Mouse (Mus musculus): Measurements from ENCODE around the gene Tulp3.
"Not testable (repeated sequence)": the region's sequence is repeated elsewhere in the genome, so short reads cannot be mapped to it uniquely, and the experiment has no call there.

Gene Tulp3

DNA sequence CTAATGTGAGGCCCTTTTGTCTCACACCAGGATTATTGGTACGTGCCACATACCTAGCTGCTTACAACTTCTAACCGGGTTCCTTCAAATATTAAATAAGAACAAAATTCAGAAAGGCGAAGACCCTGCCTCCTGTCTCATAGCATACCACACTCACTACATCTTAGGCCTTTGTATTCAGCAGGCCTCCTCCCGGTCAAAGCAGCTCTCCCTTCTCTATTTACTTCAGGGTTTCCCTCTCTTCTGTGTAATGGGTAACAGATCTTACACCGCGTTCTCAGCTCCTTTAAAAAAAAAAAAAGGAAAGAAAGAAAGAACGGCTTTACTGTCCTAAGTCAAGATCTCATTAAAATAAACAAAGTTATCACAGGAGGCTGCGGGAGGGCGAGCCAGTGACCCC lies 6.2 kb upstream of the Tulp3 start:
- no peak for DNase-seq (ENCODE audit: extremely low spot score, low read depth, low spot score)

DNA sequence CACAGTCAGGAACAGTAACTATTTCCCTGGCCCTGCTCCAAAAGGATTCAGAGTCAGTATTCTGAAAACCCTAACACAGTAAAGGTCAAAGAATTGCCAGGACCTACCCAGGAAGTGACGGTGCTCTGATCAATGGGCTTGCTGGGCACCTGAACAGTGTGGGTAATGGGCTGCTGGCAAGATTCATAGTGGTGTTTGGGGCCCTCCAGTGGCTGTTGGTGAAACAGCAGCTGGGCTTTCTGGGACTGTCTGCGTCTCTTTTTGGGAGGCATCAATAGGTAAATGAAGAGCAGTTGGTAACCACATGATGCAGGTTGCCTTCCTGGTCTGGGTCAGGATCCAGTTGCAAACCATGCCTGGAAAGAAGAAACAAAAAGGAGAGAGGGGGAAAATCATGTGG lies 3.3 kb upstream of the Tulp3 start:
- no peak for DNase-seq (ENCODE audit: extremely low spot score, low read depth, low spot score)

DNA sequence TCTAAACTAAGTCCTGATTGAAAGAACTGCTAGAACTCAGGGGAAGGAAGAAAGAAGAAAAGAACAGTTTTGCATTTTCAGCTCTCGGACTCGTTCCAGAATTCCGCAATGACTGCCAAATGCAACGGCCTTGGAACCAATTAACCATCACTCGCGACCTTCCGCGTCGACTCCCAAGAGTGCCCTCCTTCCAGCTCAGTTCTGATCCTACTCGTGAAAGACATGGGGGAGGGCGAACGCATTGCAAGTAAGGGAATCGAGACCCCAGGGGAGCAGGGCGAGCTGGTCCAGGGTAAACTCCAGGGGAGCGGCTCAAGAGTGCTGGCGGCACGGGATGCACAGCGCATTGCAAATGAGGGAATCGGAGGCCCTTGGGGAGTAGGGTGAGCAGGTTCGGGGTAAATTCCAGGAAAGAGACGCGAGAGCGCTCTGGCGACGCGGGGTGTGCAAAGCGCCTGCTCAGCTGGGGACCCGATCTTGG lies 410 bp downstream of the Tulp3 start:
- DNase-seq (ENCODE audit: extremely low spot score, low read depth, low spot score) = no peak

DNA sequence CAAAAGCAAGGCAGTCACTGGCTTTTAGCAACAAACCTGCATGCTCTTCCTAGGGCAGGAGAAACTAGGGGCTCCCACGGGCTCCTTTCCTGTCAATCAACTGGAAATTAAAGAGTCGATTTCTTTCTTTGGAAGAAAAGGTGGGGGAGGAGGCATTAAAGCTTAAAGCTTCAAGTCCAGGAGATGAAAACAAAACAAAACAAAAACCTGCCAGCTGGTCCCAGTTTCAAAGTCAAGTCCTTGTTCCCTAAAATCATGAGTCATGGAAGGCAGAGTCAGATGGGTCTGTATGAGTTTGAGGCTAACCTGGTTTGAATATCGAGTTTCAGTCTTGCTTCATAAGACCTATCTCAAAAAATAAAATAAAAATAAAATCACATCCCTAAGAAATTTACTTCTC lies 1.5 kb downstream of the Tulp3 start:
- DNase-seq (ENCODE audit: extremely low spot score, low read depth, low spot score) = no peak

DNA sequence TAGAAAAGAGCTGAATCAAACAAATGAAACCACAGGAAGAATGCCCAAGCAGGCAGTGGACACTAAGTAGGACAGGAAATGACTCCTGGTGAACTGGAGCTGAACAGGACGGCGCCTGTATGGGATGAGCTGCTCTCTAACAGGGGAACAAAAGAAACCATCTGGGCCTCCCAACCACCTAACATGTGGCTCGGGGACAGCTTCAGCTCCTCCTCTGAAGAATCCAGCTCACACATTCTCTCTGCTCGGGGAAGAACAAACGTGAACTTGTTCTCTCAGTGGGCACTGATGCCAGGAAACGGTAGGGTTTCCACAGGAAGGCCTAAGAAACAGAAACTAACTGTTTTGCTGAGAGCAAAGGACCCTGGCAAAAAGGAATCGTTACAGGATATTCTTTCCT lies 5.9 kb downstream of the Tulp3 start:
- no peak for DNase-seq (ENCODE audit: extremely low spot score, low read depth, low spot score)

DNA sequence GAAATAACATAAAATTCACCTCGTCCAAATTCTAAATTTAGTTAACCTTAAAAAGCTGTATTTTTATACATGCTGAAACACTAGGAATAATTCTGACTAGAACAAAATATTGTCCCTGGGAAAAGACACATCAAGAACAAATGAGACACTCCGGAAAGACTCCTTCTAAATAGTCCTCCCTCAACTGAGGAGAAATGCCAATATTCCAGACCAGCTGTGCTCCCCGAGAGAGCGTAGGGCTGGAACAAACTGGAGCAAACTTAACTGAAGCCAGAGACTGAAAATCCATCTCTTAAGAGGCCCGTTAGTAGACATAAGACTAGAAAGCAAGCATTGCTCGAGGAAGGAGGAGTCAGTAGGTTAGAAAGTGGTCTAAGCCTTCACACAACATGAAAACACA lies 8.9 kb downstream of the Tulp3 start:
- DNase-seq (ENCODE audit: extremely low spot score, low read depth, low spot score) = no peak

DNA sequence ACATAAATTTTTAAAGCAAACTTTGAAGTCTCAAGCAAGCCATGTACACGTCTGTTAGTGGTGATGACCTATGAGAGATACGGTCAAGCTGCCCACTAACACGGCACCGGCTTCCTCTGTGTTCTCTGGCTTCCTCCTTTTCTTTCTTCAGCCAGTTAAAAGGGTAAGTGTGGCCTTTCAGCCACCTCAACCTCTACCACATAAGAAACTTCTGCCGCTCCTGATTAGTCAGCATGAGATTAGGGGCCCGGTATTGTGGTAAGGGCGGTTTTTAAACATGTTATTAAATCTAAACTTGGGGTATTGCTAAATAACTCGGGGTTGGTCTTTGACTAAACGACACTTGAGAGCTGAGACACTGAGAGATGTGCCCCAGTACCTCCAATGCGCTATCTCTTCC lies 10.0 kb downstream of the Tulp3 start:
- no peak for DNase-seq (ENCODE audit: extremely low spot score, low read depth, low spot score)

DNA sequence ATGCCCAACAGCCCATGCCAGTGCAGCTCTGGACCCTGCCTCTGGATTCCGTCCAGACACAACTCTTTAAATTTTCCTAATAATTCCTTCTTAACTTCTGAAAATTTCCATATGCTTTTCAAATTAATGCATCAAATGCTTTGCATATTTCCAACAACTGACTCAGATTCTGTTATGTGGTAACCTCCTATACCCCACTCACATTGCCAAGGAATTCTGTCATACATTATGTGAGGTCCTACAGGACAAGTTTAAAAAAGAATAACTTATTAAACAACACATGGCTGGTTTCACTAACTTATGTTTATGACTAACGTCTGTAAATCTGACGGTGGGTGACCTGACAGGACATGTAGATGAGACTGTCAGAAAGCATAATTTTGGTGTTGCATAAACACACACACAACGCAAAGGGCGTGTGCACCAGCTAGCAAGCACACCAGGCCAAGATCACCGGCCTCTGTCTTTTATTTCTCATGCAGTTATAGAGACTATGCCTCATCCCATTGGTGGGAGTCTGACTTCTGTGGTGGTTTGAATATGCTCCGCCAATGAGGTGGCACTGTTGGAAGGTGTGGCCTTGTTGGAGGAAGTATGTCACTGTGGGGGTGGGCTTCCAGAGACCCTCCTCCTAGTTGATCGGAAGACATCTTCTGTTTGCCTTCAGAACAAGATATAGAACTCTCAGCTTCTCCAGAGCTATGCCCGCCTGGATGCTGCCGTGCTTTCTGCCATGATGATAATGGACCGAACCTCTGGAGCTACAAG lies 13.5 kb downstream of the Tulp3 start:
- no peak for DNase-seq (ENCODE audit: extremely low spot score, low read depth, low spot score)

DNA sequence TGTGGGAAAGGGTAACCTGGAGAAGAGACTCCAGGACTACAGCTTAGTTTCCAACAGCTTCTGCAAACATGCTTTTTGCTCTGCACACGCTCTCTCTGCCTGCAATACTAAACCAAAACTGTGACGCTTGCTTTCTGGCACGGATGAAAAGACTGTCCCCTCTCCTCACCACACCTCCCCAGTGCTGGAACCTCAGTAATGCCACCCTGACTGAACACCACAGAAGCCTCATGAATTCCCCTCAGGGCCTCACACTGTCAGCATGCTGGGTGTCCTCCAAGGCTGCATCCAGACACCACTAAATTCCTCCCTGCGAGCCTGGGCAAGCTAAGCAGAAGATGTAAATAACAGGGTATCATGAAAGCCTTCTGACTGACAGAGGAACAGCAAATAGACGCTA lies 16.8 kb downstream of the Tulp3 start:
- DNase-seq (ENCODE audit: extremely low spot score, low read depth, low spot score) = no peak

DNA sequence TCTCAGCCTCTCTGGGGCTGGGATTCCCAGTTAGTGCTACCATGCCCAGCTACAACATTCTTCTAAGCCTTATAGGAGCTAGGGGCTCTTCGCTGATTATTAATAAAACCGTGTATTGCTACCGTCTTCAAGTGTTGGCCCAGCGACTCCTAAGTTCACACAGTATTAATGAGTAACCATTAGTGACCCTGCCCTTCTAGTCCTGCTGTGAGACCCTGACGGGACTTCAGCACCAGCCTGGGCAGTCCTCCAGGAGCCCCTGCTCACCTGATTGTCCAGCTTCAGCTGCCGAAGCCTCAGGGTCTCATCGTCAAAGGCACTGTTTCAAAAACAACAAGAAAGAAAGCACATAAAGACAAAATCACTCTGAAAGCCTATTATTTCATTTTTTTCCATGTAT lies 18.2 kb downstream of the Tulp3 start:
- DNase-seq (ENCODE audit: extremely low spot score, low read depth, low spot score) = no peak

DNA sequence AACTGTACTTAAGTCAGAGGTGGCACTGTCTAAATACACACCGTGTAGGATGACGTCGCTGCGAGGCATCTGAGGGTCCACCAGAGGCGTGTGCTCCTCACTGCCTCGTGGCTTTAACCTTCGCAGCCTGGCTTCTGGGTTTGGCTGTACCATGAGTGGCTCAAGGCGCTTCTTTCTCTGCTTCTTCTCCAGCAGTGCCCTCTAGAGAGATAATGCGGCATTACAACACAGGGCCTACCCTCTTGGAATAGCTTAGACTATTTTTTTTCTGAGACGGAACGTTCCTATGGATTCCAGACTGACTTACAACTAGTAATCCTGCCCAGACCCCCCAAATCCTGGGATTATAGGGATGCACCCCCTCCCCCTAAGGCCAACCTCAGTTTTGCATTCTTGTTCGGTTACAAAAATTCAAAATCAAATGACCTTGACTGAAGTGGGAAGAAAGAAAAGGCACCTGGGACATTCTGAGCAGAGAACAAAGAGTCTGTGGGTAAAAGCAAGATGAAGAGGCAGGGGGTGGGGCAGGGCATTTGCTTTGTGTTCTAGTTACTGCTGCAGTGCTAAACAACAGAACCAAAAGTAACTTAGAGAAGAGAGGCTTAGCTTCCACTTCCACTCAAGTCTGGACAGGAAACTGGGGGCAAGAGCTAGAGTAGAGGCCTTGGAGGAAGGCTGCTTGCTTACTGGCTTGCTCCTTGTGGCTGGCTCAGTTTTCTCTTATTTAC lies 21.1 kb downstream of the Tulp3 start:
- DNase-seq (ENCODE audit: extremely low spot score, low read depth, low spot score) = no peak

DNA sequence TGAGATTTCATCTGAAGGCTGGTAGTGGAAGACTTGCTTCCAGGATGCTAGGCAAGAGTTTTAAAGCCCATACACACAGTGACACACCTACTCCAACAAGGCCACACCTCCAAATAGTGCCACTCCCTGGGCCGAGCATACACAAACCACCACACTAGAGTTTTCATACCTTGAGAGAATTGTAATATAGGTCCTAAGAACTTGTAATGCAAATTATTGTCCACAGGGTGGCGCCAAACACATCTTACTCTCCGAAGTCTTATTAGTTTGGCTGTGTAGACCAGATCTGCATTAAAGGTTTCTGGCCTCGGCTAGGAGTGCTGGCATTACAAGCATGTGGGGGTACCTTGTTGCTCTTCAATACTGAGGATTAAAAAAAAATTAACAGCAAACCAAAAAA lies 37.3 kb downstream of the Tulp3 start:
- DNase-seq (ENCODE audit: extremely low spot score, low read depth, low spot score) = no peak

DNA sequence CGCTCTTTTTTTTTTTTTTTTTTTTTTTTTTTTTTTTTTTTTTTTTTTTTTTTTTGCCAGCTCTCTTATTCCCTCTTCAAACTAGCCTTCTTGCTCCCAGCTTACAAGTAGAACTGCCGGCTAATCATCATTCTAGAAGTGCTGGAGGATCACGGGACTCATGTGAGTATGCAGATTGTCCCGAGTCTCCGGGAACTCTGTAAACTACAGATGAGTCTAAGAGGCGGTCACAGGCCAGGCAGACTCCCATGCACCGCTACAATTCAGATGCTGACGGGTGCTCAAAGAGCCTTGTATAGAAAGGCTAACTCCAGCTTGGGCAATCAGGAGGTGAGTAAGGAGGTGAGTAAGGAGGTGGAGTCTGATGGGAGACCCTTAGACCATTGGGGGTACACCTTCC lies 40.1 kb downstream of the Tulp3 start:
- DNase-seq (ENCODE audit: extremely low spot score, low read depth, low spot score) = no peak

DNA sequence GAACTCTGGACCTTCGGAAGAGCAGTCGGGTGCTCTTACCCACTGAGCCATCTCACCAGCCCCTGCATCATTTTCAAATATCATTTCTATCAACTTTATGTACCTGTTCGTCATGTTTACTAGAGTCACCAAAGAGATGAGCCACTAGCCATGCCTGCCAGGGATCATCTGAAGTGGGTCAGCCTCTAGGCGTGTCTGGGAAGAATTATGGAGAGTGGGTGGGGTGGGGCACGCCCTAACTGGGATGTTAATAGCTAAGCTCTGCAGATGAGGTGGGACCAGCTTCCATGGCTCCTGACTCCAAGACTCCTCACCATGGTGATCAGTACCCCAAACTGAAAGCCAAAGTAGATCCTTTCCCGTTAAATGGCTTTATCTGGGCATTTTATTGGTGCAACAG lies 40.9 kb downstream of the Tulp3 start:
- no peak for DNase-seq (ENCODE audit: extremely low spot score, low read depth, low spot score)

DNA sequence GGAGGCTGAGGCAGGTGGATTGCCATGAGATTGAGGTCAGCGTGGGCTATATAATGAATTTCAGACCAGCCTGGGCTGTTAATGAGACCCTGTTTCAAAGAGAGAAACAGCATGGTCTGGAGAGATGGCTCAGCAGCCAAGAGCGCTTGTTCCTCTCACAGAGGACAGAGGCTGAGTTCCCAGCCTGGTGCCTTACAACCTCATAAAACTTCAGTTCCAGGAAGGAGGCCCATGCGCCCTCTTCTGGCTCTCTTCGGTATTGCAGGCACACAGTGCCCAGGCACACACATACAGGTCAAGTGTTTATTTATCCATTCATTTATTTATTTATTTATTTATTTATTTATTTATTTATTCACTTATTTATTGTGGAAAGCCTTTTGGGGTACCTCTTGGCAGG lies 47.3 kb downstream of the Tulp3 start:
- DNase-seq (ENCODE audit: extremely low spot score, low read depth, low spot score) = peak; percentile 80

DNA sequence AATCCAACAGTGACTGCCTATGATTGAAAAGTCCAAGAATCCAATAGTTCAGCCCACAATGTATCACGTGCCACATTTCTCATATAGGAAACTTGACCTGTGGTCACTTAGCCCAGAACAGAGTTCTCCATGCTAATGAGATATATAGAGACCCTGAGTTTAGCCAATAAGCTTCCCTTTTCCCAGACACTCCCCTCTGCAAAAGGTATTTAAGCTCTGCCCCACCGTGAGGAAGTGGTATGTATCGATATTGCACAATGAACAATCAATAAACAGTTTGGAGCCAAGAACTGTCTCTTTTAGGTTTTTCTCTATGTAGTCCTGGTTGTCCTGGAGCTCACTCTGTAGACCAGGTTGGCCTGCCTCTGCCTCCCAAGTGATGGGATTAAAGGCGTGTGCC lies 50.9 kb downstream of the Tulp3 start:
- DNase-seq (ENCODE audit: extremely low spot score, low read depth, low spot score) = no peak

DNA sequence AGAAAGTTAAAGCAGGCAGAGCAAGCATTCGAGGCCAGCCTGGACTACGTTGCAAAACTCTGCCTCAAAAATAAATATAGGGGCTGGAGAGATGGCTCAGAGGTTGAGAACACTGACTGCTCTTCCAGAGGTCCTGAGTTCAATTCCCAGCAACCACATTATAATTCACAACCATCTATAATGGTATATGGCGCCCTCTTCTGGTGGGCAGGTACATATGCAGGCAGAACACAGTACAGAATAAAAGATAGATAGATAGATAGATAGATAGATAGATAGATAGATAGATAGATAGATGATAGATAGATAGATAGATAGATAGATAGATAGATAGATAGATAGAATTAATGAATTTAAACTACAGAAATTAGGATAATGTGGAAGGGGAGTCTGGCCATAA lies 53.0 kb downstream of the Tulp3 start:
- DNase-seq (ENCODE audit: extremely low spot score, low read depth, low spot score) = not testable (repeated sequence)

DNA sequence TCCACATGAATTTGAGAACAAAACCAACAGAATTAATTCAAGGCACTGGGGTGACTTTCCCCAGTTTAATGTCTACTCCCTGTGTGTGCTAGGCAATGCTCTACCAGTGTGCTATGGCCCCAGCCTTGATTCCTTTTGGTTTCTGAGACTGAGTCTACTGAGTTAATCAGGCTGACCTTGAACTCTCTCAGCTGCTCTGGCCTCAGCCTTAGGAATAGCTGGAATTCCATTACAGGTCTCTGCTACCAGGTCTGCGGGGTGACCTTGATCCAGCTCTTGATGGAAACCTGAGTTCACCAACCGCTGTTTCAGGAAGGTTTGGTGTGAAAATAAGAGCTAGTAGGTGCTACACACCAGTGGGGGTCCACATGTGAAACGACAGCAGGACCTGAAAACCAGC lies 53.8 kb downstream of the Tulp3 start:
- no peak for DNase-seq (ENCODE audit: extremely low spot score, low read depth, low spot score)

DNA sequence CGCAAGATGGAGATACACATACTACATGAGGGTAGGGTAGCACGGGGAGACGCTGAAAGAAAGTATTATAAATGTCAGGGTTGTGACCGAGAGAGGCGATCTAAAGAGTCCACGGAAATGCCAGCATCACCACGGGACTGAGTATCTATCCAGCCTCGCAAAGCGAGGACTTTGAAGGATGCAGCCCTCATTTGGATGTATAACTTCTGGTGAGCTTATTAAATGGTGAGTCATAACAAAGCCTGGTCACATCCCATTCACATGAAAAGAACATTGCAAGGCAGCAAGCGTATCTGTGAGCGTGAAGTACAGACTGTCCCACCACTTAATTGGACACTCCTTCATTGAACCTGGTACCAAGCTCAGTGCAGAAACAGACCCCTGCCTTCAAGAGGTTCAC lies 54.2 kb downstream of the Tulp3 start:
- no peak for DNase-seq (ENCODE audit: extremely low spot score, low read depth, low spot score)

DNA sequence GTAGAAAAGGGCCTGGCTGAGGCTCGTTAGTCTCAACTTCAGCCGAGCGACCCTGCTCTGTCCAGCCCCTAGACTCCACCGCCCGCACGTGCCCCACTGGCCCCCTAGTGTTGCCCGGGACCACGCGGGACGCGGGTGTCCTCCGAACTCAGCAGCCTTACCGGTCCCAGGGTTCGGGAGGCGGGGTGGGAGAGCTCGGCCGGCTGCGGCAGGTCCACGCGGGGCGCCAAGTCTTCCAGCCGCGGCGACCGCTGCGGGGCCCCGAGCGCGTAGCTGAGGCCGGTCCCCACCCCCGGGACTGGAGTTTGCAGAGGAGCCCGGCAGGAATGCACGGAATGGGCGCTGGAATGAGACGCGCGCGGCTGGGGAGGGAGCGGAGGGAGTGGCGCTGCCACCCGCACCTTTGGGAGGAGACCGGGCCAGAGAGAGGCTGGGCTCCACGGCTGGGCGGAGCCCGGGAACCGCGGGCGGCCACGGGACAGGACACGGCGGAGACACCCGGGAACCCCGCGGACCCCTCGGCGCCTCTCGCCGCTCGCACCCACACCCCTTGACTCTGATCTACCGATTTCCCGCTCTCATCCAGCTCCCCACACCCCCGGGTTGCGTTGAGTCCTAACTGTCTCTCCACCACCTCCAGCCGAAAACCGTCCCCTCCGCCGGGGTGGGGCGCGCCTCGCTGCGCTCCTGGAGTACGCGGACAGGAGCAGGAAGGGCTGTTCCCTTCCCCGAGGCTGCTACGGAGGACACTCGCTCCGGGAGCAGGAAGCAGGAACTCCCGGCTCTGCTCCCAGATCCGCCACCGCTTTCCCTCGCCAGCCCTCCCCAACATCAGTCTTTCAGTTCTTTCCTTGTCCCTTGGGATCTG lies 55.3 kb downstream of the Tulp3 start, which contains the start of gene Tead4:
TSS of gene Tead4 (minus strand) at position 690 of the 868 bp plus-strand sequence.
- DNase-seq (ENCODE audit: extremely low spot score, low read depth, low spot score) = no peak

DNA sequence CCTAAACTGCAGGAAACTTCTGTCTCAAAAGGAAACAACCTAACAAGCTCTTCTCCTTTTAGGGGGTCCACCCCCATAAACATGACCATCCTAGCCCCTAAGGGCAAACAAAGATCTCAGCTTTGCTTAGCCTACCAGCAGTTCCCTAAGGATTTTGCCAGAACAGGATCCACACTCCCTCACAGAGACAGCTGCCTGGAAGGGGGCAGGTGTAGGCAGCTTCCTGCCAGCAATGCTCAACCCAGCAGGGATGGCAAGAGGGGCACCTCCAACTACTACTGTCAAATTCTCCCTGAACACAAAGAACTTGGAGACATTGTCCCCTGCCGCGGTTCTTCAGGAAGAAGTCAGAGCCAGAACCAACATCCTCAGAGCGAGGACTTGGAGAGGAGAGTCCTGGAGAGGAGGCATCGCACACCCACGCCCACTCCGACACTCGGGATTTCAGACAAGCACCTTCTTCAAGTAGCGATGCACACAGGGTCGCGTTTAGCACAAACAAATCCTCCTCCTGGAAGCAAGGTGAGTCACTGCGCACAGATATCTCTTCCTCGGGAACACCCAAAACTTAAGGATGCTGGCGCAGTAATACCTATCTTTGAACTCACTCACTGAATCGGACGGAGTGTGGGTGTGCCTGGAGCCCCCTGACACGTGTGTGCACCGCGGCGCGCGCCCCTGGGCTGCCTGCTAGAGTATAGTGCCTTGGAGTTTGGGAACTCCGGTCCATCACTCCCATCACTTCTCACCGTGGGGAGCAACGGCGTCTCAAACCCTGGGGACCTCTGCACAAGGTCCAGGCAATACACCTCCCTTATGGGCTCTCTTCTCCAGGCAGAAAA lies 56.1 kb downstream of the Tulp3 start:
- DNase-seq (ENCODE audit: extremely low spot score, low read depth, low spot score) = no peak
